Mouse (Mus musculus) forebrain, embryonic 11.5 days (tissue): ENCODE measurements at regions not wholly inside any gene's neighbourhood (a gene's known extent, or its start where the extent isn't known, plus 50 kb on each side); places are given as distances from the start of the nearest gene placed in this dataset.

Experiments used
- ATAC-seq: fragments of 200-750 bp; cut with Nextera tagmentation; replicated peaks from 2 replicates; pipeline ENCODE4 v1.8.0; 2017; ENCODE audit warnings: moderate TSS enrichment; ENCODE audit not compliant: low FRiP score
- DNase-seq: peaks from one replicate; pipeline ENCODE4 v3.0.0-alpha.2; 2017; ENCODE audit warnings: low spot score
- H3K27ac ChIP-seq: fragments of 300-500 bp; sonication (generic); 2 replicates; pipeline ENCODE4 v1.5.1; 2014; ENCODE audit warnings: low read depth, low read length
- H3K27me3 ChIP-seq: fragments of 300-500 bp; sonication (generic); 2 replicates; pipeline ENCODE4 v1.6.1; 2014; ENCODE audit warnings: mild to moderate bottlenecking, low read length, mixed read lengths; ENCODE audit not compliant: control insufficient read depth, insufficient read depth
- H3K36me3 ChIP-seq: fragments of 300-500 bp; sonication (generic); 2 replicates; pipeline ENCODE4 v1.6.1; 2014; ENCODE audit warnings: mild to moderate bottlenecking, low read length, moderate library complexity, mixed read lengths; ENCODE audit not compliant: control insufficient read depth, insufficient read depth
- H3K4me1 ChIP-seq: fragments of 300-500 bp; sonication (generic); replicated peaks from 2 replicates; pipeline ENCODE4 v1.6.1; 2014; ENCODE audit warnings: low read length, mixed read lengths; ENCODE audit not compliant: control insufficient read depth, insufficient read depth
- H3K4me2 ChIP-seq: fragments of 300-500 bp; sonication (generic); 2 replicates; pipeline ENCODE4 v1.6.1; 2014; ENCODE audit warnings: low read depth, mild to moderate bottlenecking, low read length, moderate library complexity, mixed read lengths; ENCODE audit not compliant: severe bottlenecking
- H3K4me3 ChIP-seq: fragments of 300-500 bp; sonication (generic); 2 replicates; pipeline ENCODE4 v1.5.1; 2014; ENCODE audit warnings: low read depth, low read length
- H3K9ac ChIP-seq: fragments of 300-500 bp; sonication (generic); 2 replicates; pipeline ENCODE4 v1.6.1; 2014; ENCODE audit warnings: low read length
- H3K9me3 ChIP-seq: fragments of 300-500 bp; sonication (generic); 2 replicates; pipeline ENCODE4 v1.6.1; 2016; ENCODE audit warnings: low read length, mixed read lengths; ENCODE audit not compliant: control insufficient read depth
- WGBS: fragments of 180-500 bp; shearing (Covaris S2); extraction: QIAGEN DNeasy Blood & Tissue Kit; methylation state at CpG from one replicate; pipeline ENCODE4 v1.1.7; 2014; 5-methylcytosine and 5-hydroxymethylcytosine counted together

GRCm38 (mm10) chr8:128225123-128225522 is 133.3 kb upstream of the Nrp1 start:
- 98% methylated on average over 2 of the region's 2 CpGs for WGBS
- Histone ChIP-seq H3K27ac (no peak overlapping the region), H3K36me3 (no peaks in the 10 kb centered on the region), H3K27me3 (no peaks in the 10 kb centered on the region), H3K4me1 (no peaks in the 10 kb centered on the region), H3K4me3 (no peak overlapping the region), H3K4me2 (no peak overlapping the region), H3K9ac (no peak overlapping the region), H3K9me3 (no peaks in the 10 kb centered on the region)
- ATAC-seq (no peak), DNase-seq (no peak)

- ATAC-seq: no peak
- H3K4me2 ChIP-seq: no peak overlapping the region
Measured at GRCm38 (mm10) chr8:128235071-128235470, 123.3 kb upstream of the Nrp1 start.

GRCm38 (mm10) chr8:128235527-128235926 is 122.9 kb upstream of the Nrp1 start:
- H3K36me3 ChIP-seq: no peaks in the 10 kb centered on the region
- ATAC-seq: no peak
- 89% methylated on average over 5 of the region's 5 CpGs for WGBS
- H3K9ac ChIP-seq: no peak overlapping the region
- H3K4me1 ChIP-seq: no peaks in the 10 kb centered on the region
- no peak overlapping the region for H3K4me3 ChIP-seq
- no peaks in the 10 kb centered on the region for H3K27me3 ChIP-seq
- no peak overlapping the region for H3K27ac ChIP-seq
- no peaks in the 10 kb centered on the region for H3K9me3 ChIP-seq
- no peak overlapping the region for H3K4me2 ChIP-seq
- DNase-seq: no peak

More at GRCm38 (mm10) chr8:128235071-128235470, 123.3 kb upstream of the Nrp1 start:
- H3K9me3 ChIP-seq: no peaks in the 10 kb centered on the region
- WGBS: 89% methylated on average over 11 of the region's 11 CpGs
- no peaks in the 10 kb centered on the region for H3K27me3 ChIP-seq
- no peaks in the 10 kb centered on the region for H3K36me3 ChIP-seq
- no peak overlapping the region for H3K9ac ChIP-seq
- no peaks in the 10 kb centered on the region for H3K4me1 ChIP-seq
- H3K27ac ChIP-seq: no peak overlapping the region
- H3K4me3 ChIP-seq: no peak overlapping the region
- no peak for DNase-seq

- no peak overlapping the region for H3K27ac ChIP-seq
- no peaks in the 10 kb centered on the region for H3K4me1 ChIP-seq
- H3K4me2 ChIP-seq: no peak overlapping the region
- WGBS: 80% methylated on average over 2 of the region's 2 CpGs
- DNase-seq: no peak
- no peak overlapping the region for H3K9ac ChIP-seq
- no peaks in the 10 kb centered on the region for H3K9me3 ChIP-seq
- ATAC-seq: no peak
- no peaks in the 10 kb centered on the region for H3K27me3 ChIP-seq
- H3K36me3 ChIP-seq: no peaks in the 10 kb centered on the region
- H3K4me3 ChIP-seq: no peak overlapping the region
Measured at GRCm38 (mm10) chr8:128236097-128236496, 122.3 kb upstream of the Nrp1 start.

DNA sequence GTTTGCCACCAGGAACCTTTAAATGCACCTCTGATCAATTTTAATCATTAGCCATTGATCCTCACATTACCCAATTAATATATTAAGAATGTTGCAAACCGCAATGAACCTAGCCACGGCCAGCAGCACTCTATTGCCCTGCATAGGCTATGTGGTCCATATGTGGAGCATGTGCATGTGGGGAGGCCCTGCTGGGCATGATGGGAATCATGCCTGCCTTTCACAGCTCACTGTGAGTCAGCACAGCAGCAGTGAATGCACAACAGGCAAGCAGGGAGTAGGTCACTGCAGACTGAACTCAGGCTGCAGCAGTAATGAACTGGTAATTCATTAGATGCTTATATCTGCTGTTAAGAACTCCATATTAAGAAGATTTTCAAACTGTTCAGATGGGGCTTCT is 119.5 kb upstream of the Nrp1 start:
- H3K9me3 ChIP-seq: no peaks in the 10 kb centered on the region
- no peak overlapping the region for H3K27ac ChIP-seq
- no peak overlapping the region for H3K4me3 ChIP-seq
- ATAC-seq (no peak), DNase-seq (no peak)
- WGBS: 94% methylated on average over 2 of the region's 2 CpGs
- H3K4me2 ChIP-seq: no peak overlapping the region
- H3K27me3 ChIP-seq: no peaks in the 10 kb centered on the region
- H3K4me1 ChIP-seq: no peaks in the 10 kb centered on the region
- H3K9ac ChIP-seq: no peak overlapping the region
- H3K36me3 ChIP-seq: no peaks in the 10 kb centered on the region

- Histone ChIP-seq H3K4me1 (no peaks in the 10 kb centered on the region), H3K9me3 (no peaks in the 10 kb centered on the region), H3K4me3 (no peak overlapping the region), H3K27ac (no peak overlapping the region), H3K9ac (no peak overlapping the region), H3K36me3 (no peaks in the 10 kb centered on the region), H3K27me3 (no peaks in the 10 kb centered on the region), H3K4me2 (no peak overlapping the region)
- DNase-seq (no peak), ATAC-seq (no peak)
- WGBS: 64% methylated on average over 1 of the region's 1 CpGs
Measured at GRCm38 (mm10) chr8:128239783-128240182, 118.6 kb upstream of the Nrp1 start.

DNA sequence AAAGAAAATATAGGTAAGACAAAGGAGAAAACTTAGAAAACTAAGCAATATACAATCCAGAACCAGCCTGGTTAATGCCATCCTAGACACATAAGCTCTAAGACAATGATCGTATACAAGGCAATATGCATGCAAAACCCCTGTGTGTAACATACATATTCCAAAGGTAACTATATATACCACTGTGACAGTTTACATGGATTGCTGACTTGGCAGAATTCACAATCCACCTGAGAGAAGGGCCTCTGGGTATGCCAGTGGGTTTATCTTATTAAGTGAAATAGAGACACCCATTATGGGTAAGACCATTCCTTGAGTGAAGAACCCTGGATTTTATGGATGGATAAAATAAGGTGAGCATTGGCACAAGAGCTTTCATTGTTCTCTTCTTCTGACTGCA is 117.2 kb upstream of the Nrp1 start:
- Histone ChIP-seq H3K4me3 (no peak overlapping the region), H3K4me1 (no peaks in the 10 kb centered on the region), H3K9me3 (no peaks in the 10 kb centered on the region), H3K36me3 (no peaks in the 10 kb centered on the region), H3K4me2 (no peak overlapping the region), H3K27ac (no peak overlapping the region), H3K27me3 (no peaks in the 10 kb centered on the region), H3K9ac (no peak overlapping the region)
- ATAC-seq: no peak
- WGBS: 94% methylated on average over 1 of the region's 1 CpGs
- no peak for DNase-seq

DNA sequence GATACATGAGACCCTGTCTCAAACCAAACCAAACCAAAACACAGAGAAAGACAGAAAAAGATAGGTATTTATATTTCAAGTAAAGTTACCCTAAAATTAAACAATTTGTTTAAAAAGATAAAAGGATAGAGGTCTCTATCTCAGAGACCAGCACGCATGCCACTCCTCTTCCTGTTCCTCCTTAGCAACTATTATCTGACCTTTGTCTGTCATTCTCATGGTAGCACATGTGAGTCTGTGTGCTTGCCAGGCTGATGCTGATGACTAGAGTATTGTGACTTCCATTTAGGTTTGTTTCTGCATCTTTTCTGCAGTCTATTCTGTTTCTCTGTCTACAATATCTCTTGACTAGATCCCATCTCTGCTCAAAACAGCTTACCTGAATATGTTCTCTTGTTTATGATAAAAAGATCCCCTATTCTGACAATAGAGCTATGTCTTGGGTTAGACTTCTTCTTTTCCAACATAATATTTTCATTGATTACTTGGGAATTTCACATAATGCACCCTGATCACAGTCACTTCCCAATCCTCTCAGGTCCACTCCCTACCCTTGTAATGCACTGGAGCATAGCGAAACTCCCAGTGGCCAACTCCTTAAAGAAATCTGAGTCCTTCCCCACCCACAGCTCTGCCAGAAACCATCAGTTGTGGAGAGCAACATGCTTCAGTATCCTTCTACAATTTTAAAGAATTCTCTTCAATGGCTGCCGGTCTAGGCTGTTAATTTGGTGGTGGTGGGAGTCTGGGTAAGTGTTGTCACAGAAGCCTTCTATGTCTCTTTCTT is 115.7 kb upstream of the Nrp1 start:
- 94% methylated on average over 3 of the region's 3 CpGs for WGBS
- ATAC-seq: no peak

GRCm38 (mm10) chr8:128251723-128252122 is 106.7 kb upstream of the Nrp1 start:
- no peaks in the 10 kb centered on the region for H3K27me3 ChIP-seq
- H3K36me3 ChIP-seq: no peaks in the 10 kb centered on the region
- WGBS: 83% methylated on average over 2 of the region's 2 CpGs
- H3K9ac ChIP-seq: no peak overlapping the region
- H3K27ac ChIP-seq: no peak overlapping the region
- no peak overlapping the region for H3K4me3 ChIP-seq
- no peaks in the 10 kb centered on the region for H3K4me1 ChIP-seq
- no peak overlapping the region for H3K4me2 ChIP-seq
- H3K9me3 ChIP-seq: no peaks in the 10 kb centered on the region
- ATAC-seq: no peak
- DNase-seq: no peak

More for the DNA sequence above, 115.7 kb upstream of the Nrp1 start:
- Histone ChIP-seq H3K27me3 (no peaks in the 10 kb centered on the region), H3K27ac (no peak overlapping the region), H3K4me3 (no peak overlapping the region), H3K4me1 (no peaks in the 10 kb centered on the region), H3K4me2 (no peak overlapping the region), H3K9ac (no peak overlapping the region), H3K36me3 (no peaks in the 10 kb centered on the region), H3K9me3 (no peaks in the 10 kb centered on the region)
- no peak for DNase-seq
